Mouse (Mus musculus) ES-E14 (cell line): ENCODE results near the gene Tfap4. TPM values are rescaled to one million over a fixed set of nuclear protein-coding genes. Genes with fewer than 3 reads are reported as not detected.

Experiments
- DNase-seq: peaks from one replicate; pipeline ENCODE4 v3.0.0-alpha.2; 2013; ENCODE audit warnings: low read depth, low spot score
- H3K27ac ChIP-seq: 2 replicates; pipeline ENCODE4 v1.5.1; 2012; ENCODE audit warnings: low read depth, mild to moderate bottlenecking, low read length, moderate library complexity, mixed read lengths; ENCODE audit not compliant: poor library complexity, insufficient read depth, severe bottlenecking
- H3K36me3 ChIP-seq: 2 replicates; pipeline ENCODE4 v1.6.1; 2012; ENCODE audit warnings: mild to moderate bottlenecking, low read length, moderate library complexity, mixed read lengths; ENCODE audit not compliant: control insufficient read depth, poor library complexity, insufficient read depth, severe bottlenecking
- H3K4me1 ChIP-seq, 2 experiments: fragments of 150-350 bp in 1 of 2; sonication (generic) in 1 of 2; 2 replicates each; pipeline ENCODE4 v1.6.1; 2012; ENCODE audit warnings: low read length in 2 of 2, mild to moderate bottlenecking in 1 of 2, mixed read lengths in 1 of 2; ENCODE audit not compliant: control insufficient read depth in 2 of 2, insufficient read depth in 2 of 2, poor library complexity in 1 of 2
- H3K4me3 ChIP-seq, 2 experiments: fragments of 150-350 bp in 1 of 2; sonication (generic) in 1 of 2; 2 replicates each; pipeline ENCODE4 v1.5.1; 2012; ENCODE audit warnings: low read length in 2 of 2, low read depth in 1 of 2, mild to moderate bottlenecking in 1 of 2, mixed read lengths in 1 of 2; ENCODE audit not compliant: insufficient read depth in 1 of 2, poor library complexity in 1 of 2, severe bottlenecking in 1 of 2
- H3K9ac ChIP-seq: 2 replicates; pipeline ENCODE4 v1.6.1; 2012; ENCODE audit warnings: low read depth, mild to moderate bottlenecking, low read length, mixed read lengths; ENCODE audit not compliant: poor library complexity, insufficient read depth, severe bottlenecking
- H3K9me3 ChIP-seq: fragments of 150-350 bp; sonication (generic); 2 replicates; pipeline ENCODE4 v1.6.1; 2012; ENCODE audit warnings: low read depth, mild to moderate bottlenecking, low read length; ENCODE audit not compliant: control insufficient read depth, insufficient read depth
- CHD2 ChIP-seq: IDR thresholded peaks from 2 replicates; pipeline ENCODE4 v1.6.1; 2014; ENCODE audit warnings: mild to moderate bottlenecking, low read depth, low read length, inconsistent platforms
- HCFC1 ChIP-seq: IDR thresholded peaks from 2 replicates; pipeline ENCODE4 v1.6.1; 2012; ENCODE audit warnings: low read length, inconsistent platforms, borderline replicate concordance; ENCODE audit not compliant: insufficient read depth
- MAFK ChIP-seq: IDR thresholded peaks from 2 replicates; pipeline ENCODE4 v1.6.1; 2014; ENCODE audit warnings: mild to moderate bottlenecking, low read depth, low read length, inconsistent platforms; ENCODE audit not compliant: insufficient read depth
- ZC3H11A ChIP-seq: IDR thresholded peaks from 2 replicates; pipeline ENCODE4 v1.6.1; 2012; ENCODE audit warnings: low read depth, mild to moderate bottlenecking, inconsistent platforms, low read length, borderline replicate concordance
- ZNF384 ChIP-seq: IDR thresholded peaks from 2 replicates; pipeline ENCODE4 v1.6.1; 2012; ENCODE audit warnings: low read depth, low read length, inconsistent platforms
- in situ Hi-C, 2 experiments: fragments of 600-800 bp; cut with MboI; formaldehyde crosslinking; loops; one replicate each; pipeline ENCODE4 v1.15.1; 2025; ENCODE audit warnings: low sequenced_read_pairs in 2 of 2, inconsistent platforms in 1 of 2; ENCODE audit not compliant: unreplicated experiment in 2 of 2
- total RNA-seq: library from RNA; depleted of rRNA; stranded (reverse); fragments of 300-350 nt; gene quantifications from 2 replicates; pipeline ENCODE4 v1.2.3, GENCODE M21; 2012

Tfap4 gene
- total RNA-seq, 1 experiment, result 15.4 TPM

DNA sequence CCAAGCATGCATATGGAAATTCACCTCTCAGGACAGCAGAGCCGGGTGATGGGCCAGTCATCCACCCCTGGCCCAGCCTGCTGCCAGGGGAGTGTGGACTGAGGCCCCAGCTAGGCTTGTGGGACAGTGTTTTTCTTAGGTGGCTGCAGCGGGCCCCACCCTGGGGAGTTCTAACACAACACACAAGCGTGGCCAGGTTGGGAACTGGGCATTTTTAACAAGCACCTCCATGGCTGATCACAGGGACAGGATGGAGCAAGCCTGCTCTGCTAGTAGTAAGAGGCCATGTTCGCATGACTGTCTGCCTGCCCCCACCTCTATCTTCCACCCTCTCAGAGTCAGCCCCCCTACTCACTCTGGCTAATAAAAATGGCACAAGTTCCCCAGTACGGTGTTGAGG is 38.4 kb upstream of the Tfap4 start:
- no peaks in the 10 kb centered on the region for H3K9me3 ChIP-seq
- no peak for TF ChIP-seq ZNF384
- no peak for TF ChIP-seq MAFK
- no peak for TF ChIP-seq HCFC1
- H3K36me3 ChIP-seq, result no peaks in the 10 kb centered on the region
- DNase-seq, result no peak
- in situ Hi-C loops, result no loop called here
- peaks cover 25 to 63% of the 10 kb centered on the region in 2 experiments for H3K4me1 ChIP-seq
- no peak overlapping the region for H3K4me3 ChIP-seq
- peak overlapping the region; percentile 15; the same call in 1 of the 2 replicates for H3K9ac ChIP-seq
- no peak overlapping the region; the same call in 1 of the 2 replicates for H3K27ac ChIP-seq

DNA sequence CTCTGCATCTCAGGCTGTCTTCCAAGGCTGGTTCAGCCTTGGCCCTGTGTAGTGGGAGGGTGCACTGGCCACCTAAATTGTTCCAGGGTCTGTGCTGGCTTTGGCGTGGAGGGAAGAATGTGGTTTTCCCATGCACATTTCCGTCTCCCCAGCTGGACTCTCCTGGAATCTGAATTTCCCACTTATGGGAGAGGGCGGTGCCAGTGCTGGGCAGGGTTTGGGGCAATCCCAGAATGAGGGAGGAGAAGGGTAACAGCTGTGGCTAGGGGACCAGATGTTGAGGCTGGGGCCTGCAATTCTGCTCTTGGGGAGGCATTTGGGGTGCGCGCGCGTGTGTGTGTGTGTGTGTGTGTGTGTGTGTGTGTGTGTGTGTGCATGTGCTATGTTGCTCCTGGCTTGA is 37.6 kb upstream of the Tfap4 start:
- Histone ChIP-seq H3K9me3 (no peaks in the 10 kb centered on the region), H3K4me3 (no peak overlapping the region), H3K36me3 (no peaks in the 10 kb centered on the region), H3K4me1 (peaks cover 19 to 56% of the 10 kb centered on the region in 2 experiments), H3K9ac (no peak overlapping the region), H3K27ac (no peak overlapping the region)
- no peak for DNase-seq
- in situ Hi-C loops, result no loop called here
- TF ChIP-seq MAFK (no peak), ZNF384 (no peak), ZC3H11A (no peak), CHD2 (no peak), HCFC1 (no peak)

- Histone ChIP-seq H3K27ac (no peak overlapping the region), H3K36me3 (no peaks in the 10 kb centered on the region), H3K4me3 (peak overlapping the region in 1 of 2 experiments; percentile 10; a peak in 1 of 4 replicates), H3K9ac (no peak overlapping the region), H3K4me1 (peaks cover 20 to 54% of the 10 kb centered on the region in 2 experiments), H3K9me3 (no peaks in the 10 kb centered on the region)
- no peak for DNase-seq
- in situ Hi-C loops, result no loop called here
- TF ChIP-seq ZNF384 (no peak), CHD2 (no peak), ZC3H11A (no peak), HCFC1 (no peak), MAFK (no peak)
These were observed 37.2 kb upstream of the Tfap4 start for GRCm38 (mm10) chr16:4596836-4597235.

GRCm38 (mm10) chr16:4596141-4596728 is 36.6 kb upstream of the Tfap4 start:
- in situ Hi-C loops, result no loop called here
- no peak for DNase-seq

GRCm38 (mm10) chr16:4595527-4595963 is 35.9 kb upstream of the Tfap4 start:
- peaks cover 17 to 46% of the 10 kb centered on the region in 2 experiments for H3K4me1 ChIP-seq
- no peak overlapping the region for H3K27ac ChIP-seq
- DNase-seq, result no peak

More at GRCm38 (mm10) chr16:4596141-4596728, 36.6 kb upstream of the Tfap4 start:
- Histone ChIP-seq H3K4me3 (peak overlapping the region; percentile 96; a peak in 2 of 4 replicates), H3K27ac (no peak overlapping the region), H3K9ac (peak overlapping the region; percentile 13; the same call in 1 of the 2 replicates), H3K36me3 (no peaks in the 10 kb centered on the region), H3K4me1 (peaks cover 19 to 51% of the 10 kb centered on the region in 2 experiments), H3K9me3 (no peaks in the 10 kb centered on the region)
- TF ChIP-seq CHD2 (no peak), HCFC1 (no peak), MAFK (no peak), ZC3H11A (no peak), ZNF384 (no peak)

More at GRCm38 (mm10) chr16:4595527-4595963, 35.9 kb upstream of the Tfap4 start:
- H3K9ac ChIP-seq, result peak overlapping the region; percentile 89
- no peaks in the 10 kb centered on the region for H3K36me3 ChIP-seq
- no peaks in the 10 kb centered on the region for H3K9me3 ChIP-seq
- H3K4me3 ChIP-seq, result peak overlapping the region; percentile 96
- in situ Hi-C loops, result no loop called here
- TF ChIP-seq ZC3H11A, result no peak
- no peak for TF ChIP-seq MAFK
- TF ChIP-seq HCFC1, result no peak
- TF ChIP-seq CHD2, result no peak
- TF ChIP-seq ZNF384, result no peak
